Mouse (Mus musculus) left cerebral cortex, postnatal 14 days (tissue): ENCODE measurements at regions not wholly inside any gene's neighbourhood (a gene's known extent, or its start where the extent isn't known, plus 50 kb on each side); places are given as distances from the start of the nearest gene placed in this dataset.

Experiments
- DNase-seq, 2 experiments: peaks; one replicate each; pipeline ENCODE4 v3.0.0; 2021 to 2022; ENCODE audit warnings: low spot score in 2 of 2, mixed read lengths in 1 of 2
- intact Hi-C: fragments of 180-260 bp; cut with DNase I; formaldehyde crosslinking; loops from one replicate; pipeline ENCODE4 v1.15.1; 2025

GRCm38 (mm10) chr8:8325420-8325819, 335.6 kb downstream of the Efnb2 start:
- no peak for DNase-seq
- intact Hi-C loops: no loop called here

GRCm38 (mm10) chr8:8324520-8324919, 336.5 kb downstream of the Efnb2 start:
- no peak for DNase-seq
- intact Hi-C loops: no loop called here

GRCm38 (mm10) chr8:8308253-8308652, 352.8 kb downstream of the Efnb2 start:
- intact Hi-C loops: no loop called here
- DNase-seq: no peak

GRCm38 (mm10) chr8:8307487-8307886, 353.6 kb downstream of the Efnb2 start:
- intact Hi-C loops: no loop called here
- no peak for DNase-seq

GRCm38 (mm10) chr8:8299965-8300767, 360.9 kb downstream of the Efnb2 start:
- intact Hi-C loops: no loop called here
- DNase-seq: no peak

- intact Hi-C loops: no loop called here
- DNase-seq: no peak
These were observed 368.3 kb downstream of the Efnb2 start for GRCm38 (mm10) chr8:8292577-8293247.

- no peak for DNase-seq
- intact Hi-C loops: no loop called here
These were observed 375.2 kb downstream of the Efnb2 start for GRCm38 (mm10) chr8:8285876-8286275.

GRCm38 (mm10) chr8:8274987-8275386, 386.1 kb downstream of the Efnb2 start:
- DNase-seq: no peak
- intact Hi-C loops: no loop called here

GRCm38 (mm10) chr8:8274211-8274641, 386.8 kb downstream of the Efnb2 start:
- peak in 1 of 2 experiments; percentile 6 for DNase-seq
- intact Hi-C loops: no loop called here

GRCm38 (mm10) chr8:8258855-8259254, 402.2 kb downstream of the Efnb2 start:
- DNase-seq: no peak
- intact Hi-C loops: no loop called here

- intact Hi-C loops: no loop called here
- no peak for DNase-seq
These were observed 402.8 kb downstream of the Efnb2 start for GRCm38 (mm10) chr8:8258231-8258638.

GRCm38 (mm10) chr8:8256327-8256726, 404.7 kb downstream of the Efnb2 start:
- DNase-seq: no peak
- intact Hi-C loops: no loop called here

GRCm38 (mm10) chr8:8254446-8254845, 406.6 kb downstream of the Efnb2 start:
- no peak for DNase-seq
- intact Hi-C loops: no loop called here

GRCm38 (mm10) chr8:8244599-8244998, 416.4 kb downstream of the Efnb2 start:
- intact Hi-C loops: no loop called here
- DNase-seq: no peak

GRCm38 (mm10) chr8:8241755-8242501, 419.1 kb downstream of the Efnb2 start:
- intact Hi-C loops: no loop called here
- no peak for DNase-seq

GRCm38 (mm10) chr8:8241051-8241688, 419.9 kb downstream of the Efnb2 start:
- intact Hi-C loops: no loop called here

GRCm38 (mm10) chr8:8239489-8239888, 421.6 kb downstream of the Efnb2 start:
- intact Hi-C loops: loop anchor here (10.0 kb wide), 1 partner anchor 415 kb away; no protein-coding TSS in a partner anchor
- DNase-seq: no peak

More at GRCm38 (mm10) chr8:8241051-8241688, 419.9 kb downstream of the Efnb2 start:
- no peak for DNase-seq

GRCm38 (mm10) chr8:8238051-8238450, 423.0 kb downstream of the Efnb2 start:
- intact Hi-C loops: loop anchor here (10.0 kb wide), 1 partner anchor 417 kb away; no protein-coding TSS in a partner anchor
- DNase-seq: no peak

GRCm38 (mm10) chr8:8233616-8234015, 427.4 kb downstream of the Efnb2 start:
- intact Hi-C loops: loop anchor here (10.0 kb wide), 1 partner anchor 421 kb away; no protein-coding TSS in a partner anchor
- peak; percentile 44 to 73 for DNase-seq
